Mouse (Mus musculus) ES-Bruce4 (cell line): ENCODE measurements around the gene C130050O18Rik.

ENCODE experiments used
- CTCF ChIP-seq: IDR thresholded peaks from one replicate; pipeline ENCODE4 v1.8.1; 2011; ENCODE audit warnings: low read depth, low read length
- EP300 ChIP-seq: IDR thresholded peaks from 2 replicates; pipeline ENCODE4 v1.6.1; 2011; ENCODE audit warnings: low read depth, low read length; ENCODE audit not compliant: insufficient read depth
- POLR2A ChIP-seq: IDR thresholded peaks from one replicate; pipeline ENCODE4 v1.8.1; 2011; ENCODE audit warnings: low read length; ENCODE audit not compliant: insufficient read depth

DNA sequence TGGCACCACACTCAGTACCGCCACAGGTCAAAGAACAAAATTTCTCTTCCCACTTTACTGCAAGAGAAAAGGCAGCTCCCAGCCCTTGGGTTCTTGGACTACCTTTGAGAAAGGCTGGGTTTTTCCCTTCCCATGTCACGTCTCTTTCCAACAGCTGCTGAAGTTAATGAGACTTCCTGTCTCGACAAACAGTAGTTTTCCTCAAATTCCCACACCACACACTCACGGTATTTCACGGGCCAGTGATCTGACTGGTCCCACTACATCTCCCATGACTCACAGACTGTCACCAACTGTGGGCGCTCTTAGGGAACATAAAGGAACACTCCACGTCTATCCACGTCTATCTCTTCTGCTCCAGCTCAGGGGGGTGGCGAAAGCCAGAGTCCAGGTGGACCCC, 20.1 kb downstream of the C130050O18Rik start:
- TF ChIP-seq POLR2A: no peak
- TF ChIP-seq CTCF: no peak
- no peak for TF ChIP-seq EP300
